Mouse (Mus musculus): ENCODE results near the gene Bco1.
A peak's percentile ranks its signal among the peaks of the same experiment; 100 is the strongest.

DNA sequence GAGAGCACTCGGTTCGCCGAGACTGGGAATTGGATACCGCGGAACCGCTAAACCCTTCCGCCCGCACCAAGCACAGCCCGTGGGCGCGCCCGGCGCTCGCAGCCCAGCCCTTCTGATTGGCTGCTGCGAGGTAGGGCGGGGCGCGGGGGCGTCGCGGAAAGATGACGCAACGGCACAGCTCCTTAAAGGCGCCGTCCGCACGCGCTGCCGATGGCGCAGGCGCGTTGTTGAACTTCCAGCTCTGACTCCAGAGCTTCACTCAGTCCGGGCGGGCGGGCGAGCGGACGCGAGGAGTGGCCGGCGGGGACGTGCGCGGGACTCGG lies 62.1 kb downstream of the Bco1 start:
- TF ChIP-seq POLR2A (IDR thresholded peaks at IDR 0.05; ENCODE audit: low read depth, low read length) (peak; percentile 98), CTCF (IDR thresholded peaks at IDR 0.05; ENCODE audit: extremely low read depth, insufficient read length, insufficient replicate concordance, low read depth, low read length) (no peak)

Measured in small intestine, adult 2 months (tissue).